Mouse (Mus musculus): ENCODE results near the gene Iqsec2.

DNA sequence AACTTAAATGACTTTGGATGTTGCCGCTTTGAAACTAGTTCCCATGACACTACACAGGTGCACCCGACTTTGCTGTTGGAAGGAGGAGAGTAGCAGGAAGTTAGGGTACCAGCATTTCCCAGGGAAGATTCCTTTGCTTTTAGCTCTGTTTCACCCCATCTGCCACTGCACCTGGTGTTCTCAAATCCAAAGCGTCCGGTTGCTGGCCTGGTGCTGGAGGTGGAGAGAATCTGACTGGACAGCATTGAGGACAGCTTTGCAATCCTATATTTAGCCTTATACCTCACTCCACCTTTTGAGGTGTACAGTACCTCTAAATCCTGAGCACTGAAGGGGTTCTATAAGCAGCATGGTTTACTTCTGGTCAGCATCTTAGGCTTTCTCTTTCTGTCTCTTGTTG lies 17.3 kb downstream of the Iqsec2 start:
- TF ChIP-seq POLR2A (IDR thresholded peaks at IDR 0.05; ENCODE audit: insufficient read depth, low read depth, low read length) (no peak), CTCF (IDR thresholded peaks at IDR 0.05; ENCODE audit: insufficient read depth, low read depth, low read length) (no peak)
